Mouse (Mus musculus) urinary bladder, adult 18-20 months (tissue): ENCODE measurements at regions not wholly inside any gene's neighbourhood (a gene's known extent, or its start where the extent isn't known, plus 50 kb on each side); places are given as distances from the start of the nearest gene placed in this dataset.

Experiments used
- DNase-seq, 2 experiments: peaks; one replicate each; pipeline ENCODE4 v3.0.0; 2022; ENCODE audit warnings: low spot score in 2 of 2, mixed read lengths in 2 of 2

- peak; percentile 45 to 55 for DNase-seq
Measured at GRCm38 (mm10) chr4:106228534-106228933, 87.5 kb upstream of the Usp24 start.

GRCm38 (mm10) chr4:106229526-106229925, 86.5 kb upstream of the Usp24 start:
- DNase-seq = no peak

GRCm38 (mm10) chr4:106232499-106232970, 83.5 kb upstream of the Usp24 start:
- DNase-seq = no peak

- DNase-seq = no peak
Measured at GRCm38 (mm10) chr4:106244384-106244819, 71.6 kb upstream of the Usp24 start.

- no peak for DNase-seq
Measured at GRCm38 (mm10) chr4:106244826-106245510, 71.0 kb upstream of the Usp24 start.

GRCm38 (mm10) chr4:106246695-106247094, 69.3 kb upstream of the Usp24 start:
- DNase-seq = no peak

- DNase-seq = no peak
Measured at GRCm38 (mm10) chr4:106247398-106247797, 68.6 kb upstream of the Usp24 start.

- DNase-seq = no peak
Measured at GRCm38 (mm10) chr4:106248272-106248671, 67.7 kb upstream of the Usp24 start.

GRCm38 (mm10) chr4:106249028-106249782, 66.8 kb upstream of the Usp24 start:
- no peak for DNase-seq

GRCm38 (mm10) chr4:106250048-106250447, 66.0 kb upstream of the Usp24 start:
- no peak for DNase-seq

GRCm38 (mm10) chr4:106251430-106251829, 64.6 kb upstream of the Usp24 start:
- DNase-seq = no peak

GRCm38 (mm10) chr4:106252946-106253345, 63.1 kb upstream of the Usp24 start:
- DNase-seq = no peak

- DNase-seq = no peak
Measured at GRCm38 (mm10) chr4:106254761-106255475, 61.1 kb upstream of the Usp24 start.

- no peak for DNase-seq
Measured at GRCm38 (mm10) chr4:106255959-106256609, 59.9 kb upstream of the Usp24 start.

- DNase-seq = no peak
Measured at GRCm38 (mm10) chr4:106261404-106261803, 54.6 kb upstream of the Usp24 start.

- no peak for DNase-seq
Measured at GRCm38 (mm10) chr4:106261901-106262560, 54.0 kb upstream of the Usp24 start.

- DNase-seq = no peak
Measured at GRCm38 (mm10) chr4:106262751-106263725, 53.0 kb upstream of the Usp24 start.
